Mouse (Mus musculus): ENCODE measurements around the gene Ankib1.

The Ankib1 gene

GRCm38 (mm10) chr5:3646539-3646938 is 156.2 kb downstream of the Ankib1 start:
- no peak for DNase-seq (ENCODE audit: low read depth)

- DNase-seq (ENCODE audit: low read depth), result no peak
Observed at GRCm38 (mm10) chr5:3645326-3645725, 157.4 kb downstream of the Ankib1 start.

- DNase-seq (ENCODE audit: low read depth), result no peak
Observed at GRCm38 (mm10) chr5:3644621-3645020, 158.1 kb downstream of the Ankib1 start.
